ENCODE assay signal across 24 mouse cellular contexts in genomic region chr10:40426096-40426450, GRCm38 (mm10).
DNase-seq lines count a peak whose midpoint lies in the region; ATAC-seq lines count a peak whose summit lies in the region.
"Had no signal": no experiment of that assay in that cellular context is flagged by ENCODE, and none has a peak within 500 bp of the region (broad histone marks: within the 10 kb centered on the region; RNA-seq: fewer than 3 reads in every experiment).

No protein-coding gene starts in this region.

- peaks cover 11% of the 10 kb centered on the region; the same call in 1 of the 2 replicates for H3K4me1 ChIP-seq in kidney, embryonic 14.5 days (ENCODE audit: control insufficient read depth, insufficient read depth, low read length)
- peaks cover 7% of the 10 kb centered on the region for H3K4me1 ChIP-seq in neural tube, embryonic 12.5 days
- peaks cover 7% of the 10 kb centered on the region; the same call in 1 of the 2 replicates for H3K4me1 ChIP-seq in neural tube, embryonic 15.5 days

- no peaks in the 10 kb centered on the region for H3K9me3 ChIP-seq in kidney, embryonic 14.5 days (ENCODE audit: control insufficient read depth, low read length)
- no peaks in the 10 kb centered on the region for H3K9me3 ChIP-seq in neural tube, embryonic 12.5 days
- H3K9me3 ChIP-seq in neural tube, embryonic 15.5 days (replicated peaks) = no peaks in the 10 kb centered on the region
- H3K9me3 ChIP-seq: forebrain, embryonic 13.5 days; intestine, embryonic 15.5 days; limb, embryonic 10.5 days; limb, embryonic 15.5 days had no signal

- H3K27me3 ChIP-seq in kidney, embryonic 14.5 days (ENCODE audit: control insufficient read depth, insufficient read depth, low read length) = no peaks in the 10 kb centered on the region
- no peaks in the 10 kb centered on the region for H3K27me3 ChIP-seq in neural tube, embryonic 12.5 days (replicated peaks)
- H3K27me3 ChIP-seq in neural tube, embryonic 15.5 days (replicated peaks) = no peaks in the 10 kb centered on the region
- H3K27me3 ChIP-seq: forebrain, embryonic 13.5 days; intestine, embryonic 15.5 days; limb, embryonic 15.5 days had no signal

- H3K4me2 ChIP-seq in kidney, embryonic 14.5 days (replicated peaks; ENCODE audit: low read depth, low read length) = no peak overlapping the region
- 0 out of 2 replicates have a peak overlapping the region, but pooled peaks have one; percentile 41 for H3K4me2 ChIP-seq in neural tube, embryonic 12.5 days (replicated peaks)
- no peak overlapping the region for H3K4me2 ChIP-seq in neural tube, embryonic 15.5 days

- 50% methylated on average over 6 of the region's 6 CpGs for WGBS in kidney, embryonic 14.5 days
- whole genome bisulfite sequencing in neural tube, embryonic 12.5 days = 59% methylated on average over 6 of the region's 6 CpGs
- 51% methylated on average over 6 of the region's 6 CpGs for WGBS in neural tube, embryonic 15.5 days

- H3K36me3 ChIP-seq in kidney, embryonic 14.5 days (ENCODE audit: control insufficient read depth, insufficient read depth, low read length) = no peaks in the 10 kb centered on the region
- H3K36me3 ChIP-seq in neural tube, embryonic 12.5 days = no peaks in the 10 kb centered on the region
- no peaks in the 10 kb centered on the region for H3K36me3 ChIP-seq in neural tube, embryonic 15.5 days
- H3K36me3 ChIP-seq: intestine, embryonic 15.5 days; limb, embryonic 10.5 days; limb, embryonic 15.5 days had no signal

- no peak for ATAC-seq in kidney, embryonic 14.5 days (ENCODE audit: low FRiP score, low TSS enrichment)
- ATAC-seq in neural tube, embryonic 12.5 days (ENCODE audit: low FRiP score, low read depth) = no peak
- ATAC-seq in neural tube, embryonic 15.5 days (ENCODE audit: low FRiP score) = no peak
- ATAC-seq: activated CD4-positive, CD25-positive, alpha-beta regulatory T cell, adult 4 months; forebrain, embryonic 13.5 days; intestine, embryonic 15.5 days had no signal

- no peak overlapping the region for H3K27ac ChIP-seq in kidney, embryonic 14.5 days (ENCODE audit: low read depth, low read length)
- H3K27ac ChIP-seq in neural tube, embryonic 12.5 days = no peak overlapping the region
- no peak overlapping the region for H3K27ac ChIP-seq in neural tube, embryonic 15.5 days (replicated peaks)
- H3K27ac ChIP-seq: forebrain, embryonic 13.5 days; intestine, embryonic 15.5 days; limb, embryonic 15.5 days; macrophage had no signal

- DNase-seq in kidney, adult 11 months = peak; percentile 17
- no peak for DNase-seq in kidney, postnatal 14 days
- peak; percentile 43 to 46 for DNase-seq in kidney, postnatal 36 days
- DNase-seq in urinary bladder, postnatal 25 days (ENCODE audit: low spot score) = no peak
- DNase-seq in gastrocnemius, adult 8-10 months (ENCODE audit: low spot score in 2 of 2) = no peak
- DNase-seq: adrenal gland, adult 2 months; cerebellum, adult 2 months; cerebellum, postnatal 14 days; gastrocnemius, postnatal 14 days; heart, postnatal 14 days; layer of hippocampus, adult 9-11 months; lung, adult 2 months; lung, postnatal 10 days; midbrain, embryonic 14.5 days; right cerebral cortex, postnatal 4 days had no signal

- H3K9ac ChIP-seq in kidney, embryonic 14.5 days (ENCODE audit: low read depth, low read length) = no peak overlapping the region
- H3K9ac ChIP-seq in neural tube, embryonic 12.5 days = no peak overlapping the region
- no peak overlapping the region for H3K9ac ChIP-seq in neural tube, embryonic 15.5 days (replicated peaks)
- H3K9ac ChIP-seq: forebrain, embryonic 13.5 days; intestine, embryonic 15.5 days; limb, embryonic 15.5 days had no signal

- H3K4me3 ChIP-seq in kidney, embryonic 14.5 days (ENCODE audit: low read length) = no peak overlapping the region
- H3K4me3 ChIP-seq in neural tube, embryonic 12.5 days = no peak overlapping the region
- no peak overlapping the region for H3K4me3 ChIP-seq in neural tube, embryonic 15.5 days (replicated peaks)
- H3K4me3 ChIP-seq: forebrain, embryonic 13.5 days; intestine, embryonic 15.5 days; limb, embryonic 15.5 days had no signal

Comparison
In these comparisons a context has a peak if more than half of its experiments do, and no peak if none do; other contexts are left out.
1. DNase-seq: peak in kidney, adult 11 months (single experiment) and kidney, postnatal 36 days (2 of 2); none in kidney, postnatal 14 days (single experiment), urinary bladder, postnatal 25 days (single experiment) and gastrocnemius, adult 8-10 months (0 of 2).